ENCODE assay signal across 8 mouse cellular contexts in the genomic region with DNA sequence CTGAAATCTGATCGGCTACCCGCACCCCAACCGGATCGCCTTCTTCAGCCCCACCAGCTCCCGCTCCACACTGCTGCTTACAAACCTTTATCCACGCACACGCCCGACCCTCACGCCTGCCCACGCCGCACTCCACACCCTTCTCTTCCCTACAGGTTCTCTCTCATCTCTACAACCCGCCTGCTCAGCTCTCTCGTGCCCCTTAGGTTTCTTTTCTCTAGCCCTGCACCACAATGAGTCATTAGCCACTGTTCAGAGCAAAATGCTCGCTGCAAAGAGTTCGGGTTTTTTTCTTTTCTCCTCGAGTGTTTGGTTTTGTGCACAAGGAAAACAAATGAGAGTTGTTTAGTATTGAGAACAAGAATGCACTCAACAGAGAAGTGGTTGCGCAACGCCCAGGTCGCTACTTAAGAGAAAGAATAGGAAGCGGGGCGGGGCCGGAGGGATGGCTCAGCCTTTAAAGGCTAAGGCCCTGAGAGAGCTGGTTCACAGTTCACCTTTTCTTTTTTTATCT. TPM values are rescaled to one million over a fixed set of nuclear protein-coding genes. Genes with fewer than 3 reads are reported as not detected.
DNase-seq lines count a peak whose midpoint lies in the region; ATAC-seq and TF ChIP-seq lines count a peak whose summit lies in the region.

No protein-coding gene starts in this region.

- intact Hi-C loops in gastrocnemius, postnatal 14 days (cut with DNase I; ENCODE audit: low total_unique reads), result loop anchor here (5.0 kb wide), 1 partner anchor 36 kb away; no protein-coding TSS in a partner anchor

- H3K4me2 ChIP-seq in liver, embryonic 14.5 days (ENCODE audit: low read depth), result peak overlapping the region; percentile 81

- peak overlapping the region; percentile 53 for H3K9ac ChIP-seq in liver, embryonic 14.5 days (replicated peaks)

- no peak for TF ChIP-seq EP300 in liver, embryonic 14.5 days (IDR thresholded peaks at IDR 0.05; ENCODE audit: low read depth)

- no peak for TF ChIP-seq CTCF in liver, embryonic 14.5 days (IDR thresholded peaks at IDR 0.05; ENCODE audit: low read depth)

- H3K9me3 ChIP-seq in liver, embryonic 14.5 days (ENCODE audit: control insufficient read depth, low read length), result no peaks in the 10 kb centered on the region

- H3K27me3 ChIP-seq in liver, embryonic 14.5 days (ENCODE audit: control insufficient read depth, insufficient read depth, low read length), result no peaks in the 10 kb centered on the region

- peak overlapping the region; percentile 73 for H3K4me3 ChIP-seq in brown adipose tissue, adult 24 weeks (ENCODE audit: insufficient read depth, low read depth, low read length)
- peak overlapping the region; percentile 75 to 86 for H3K4me3 ChIP-seq in liver, embryonic 14.5 days (ENCODE audit: insufficient read depth in 1 of 2, low read depth in 2 of 2, low read length in 2 of 2)

- H3K36me3 ChIP-seq in liver, embryonic 14.5 days (replicated peaks; ENCODE audit: control insufficient read depth, insufficient read depth, low read depth), result no peaks in the 10 kb centered on the region

- H3K4me1 ChIP-seq in brown adipose tissue, adult 24 weeks (ENCODE audit: control insufficient read depth, insufficient read depth, insufficient read length, low read length), result peaks cover 5% of the 10 kb centered on the region; the same call in 1 of the 2 replicates
- peaks cover 3 to 21% of the 10 kb centered on the region in 2 experiments for H3K4me1 ChIP-seq in liver, embryonic 14.5 days (replicated peaks; ENCODE audit: control insufficient read depth in 2 of 2, insufficient read depth in 2 of 2, low read length in 1 of 2)

- peak; percentile 49 for DNase-seq in layer of hippocampus, adult 9-10 months (ENCODE audit: low spot score)
- DNase-seq in layer of hippocampus, postnatal 36 days, result no peak
- DNase-seq in gastrocnemius, postnatal 14 days, result peak; percentile 59
- DNase-seq in liver, embryonic 14.5 days (ENCODE audit: low read depth in 3 of 3, low spot score in 3 of 3), result no peak
- peak; percentile 68 for DNase-seq in neural tube, embryonic 10.5 days (ENCODE audit: extremely low spot score, low spot score)
- peak; percentile 75 for DNase-seq in testis, postnatal 10 days (ENCODE audit: low spot score)

- WGBS in liver, embryonic 14.5 days (ENCODE audit: insufficient replicate concordance), result under 1% methylated on average over 22 of the region's 22 CpGs

- ATAC-seq in inflammation-experienced regulatory T-cells, adult 6 months, result peak; percentile 27
- no peak for ATAC-seq in liver, embryonic 14.5 days (ENCODE audit: insufficient read depth)

- H3K27ac ChIP-seq in brown adipose tissue, adult 24 weeks (replicated peaks; ENCODE audit: low read depth, low read length), result peak overlapping the region; percentile 70
- peak overlapping the region; percentile 23 for H3K27ac ChIP-seq in liver, embryonic 14.5 days

RNA-seq across cellular contexts. Expression of gene Klrb1b, which starts 17.4 kb away (rescaled TPM):
- not detected for total RNA-seq in layer of hippocampus, postnatal 36 days (2021)
- 1.2 TPM in 1 of 2 replicates, not detected in the other for polyA plus RNA-seq in brown adipose tissue, adult 24 weeks (2012; ENCODE audit: insufficient read depth, insufficient read length, missing spikeins)
- not detected for total RNA-seq in gastrocnemius, postnatal 14 days (2021)
- under 1 TPM in 1 of 3 experiments, not detected in 2; 0.79 TPM for polyA plus RNA-seq in inflammation-experienced regulatory T-cells, adult 6 months (2017; shearing (Covaris generic))
- 0.08 and 0.18 TPM in 2 replicates for polyA plus RNA-seq in liver, embryonic 14.5 days (2012; rRNA removed)
- polyA plus RNA-seq in liver, embryonic 14.5 days (2014; fragmentation: Nextera tagmentation; extraction: Ambion mirVana), result 0.13 TPM in 1 of 2 replicates, not detected in the other

RNA-seq across cellular contexts. Expression of gene Gm44511, which starts 17.4 kb away (rescaled TPM):
- not detected for total RNA-seq in layer of hippocampus, postnatal 36 days (2021)
- polyA plus RNA-seq in brown adipose tissue, adult 24 weeks (2012; ENCODE audit: insufficient read depth, insufficient read length, missing spikeins), result not detected in 2 replicates
- not detected for total RNA-seq in gastrocnemius, postnatal 14 days (2021)
- polyA plus RNA-seq in inflammation-experienced regulatory T-cells, adult 6 months (2017; shearing (Covaris generic)), result not detected
- polyA plus RNA-seq in liver, embryonic 14.5 days (2012; rRNA removed), result not detected in 2 replicates
- polyA plus RNA-seq in liver, embryonic 14.5 days (2014; fragmentation: Nextera tagmentation; extraction: Ambion mirVana), result not detected in 2 replicates

RNA-seq across cellular contexts. Expression of gene Clec2i, which starts 43.9 kb away (rescaled TPM):
- not detected for total RNA-seq in layer of hippocampus, postnatal 36 days (2021)
- 0.83 TPM in 1 of 2 replicates, not detected in the other for polyA plus RNA-seq in brown adipose tissue, adult 24 weeks (2012; ENCODE audit: insufficient read depth, insufficient read length, missing spikeins)
- total RNA-seq in gastrocnemius, postnatal 14 days (2021), result not detected
- polyA plus RNA-seq in inflammation-experienced regulatory T-cells, adult 6 months (2017; shearing (Covaris generic)), result 10 to 100 TPM; 70.5 to 91.7 (median 73.9) TPM
- 0.09 and 0.10 TPM in 2 replicates for polyA plus RNA-seq in liver, embryonic 14.5 days (2012; rRNA removed)
- polyA plus RNA-seq in liver, embryonic 14.5 days (2014; fragmentation: Nextera tagmentation; extraction: Ambion mirVana), result 0.08 TPM in 1 of 2 replicates, not detected in the other

RNA-seq across cellular contexts. Expression of gene BC035044, which starts 47.4 kb away (rescaled TPM):
- total RNA-seq in layer of hippocampus, postnatal 36 days (2021), result 1 to 10 TPM; 2.1 to 2.2 TPM
- polyA plus RNA-seq in brown adipose tissue, adult 24 weeks (2012; ENCODE audit: insufficient read depth, insufficient read length, missing spikeins), result not detected in 2 replicates
- total RNA-seq in gastrocnemius, postnatal 14 days (2021), result under 1 TPM in 1 of 2 experiments, not detected in 1; 0.13 TPM
- polyA plus RNA-seq in inflammation-experienced regulatory T-cells, adult 6 months (2017; shearing (Covaris generic)), result 1 to 10 TPM; 4.6 to 6.7 (median 5.6) TPM
- polyA plus RNA-seq in liver, embryonic 14.5 days (2012; rRNA removed), result 2.4 and 5.0 TPM in 2 replicates
- 5.4 and 10.6 TPM in 2 replicates for polyA plus RNA-seq in liver, embryonic 14.5 days (2014; fragmentation: Nextera tagmentation; extraction: Ambion mirVana)

RNA-seq across cellular contexts. Expression of gene Klrb1c, which starts 54.5 kb away (rescaled TPM):
- total RNA-seq in layer of hippocampus, postnatal 36 days (2021), result not detected
- polyA plus RNA-seq in brown adipose tissue, adult 24 weeks (2012; ENCODE audit: insufficient read depth, insufficient read length, missing spikeins), result not detected in 2 replicates
- under 1 TPM in 1 of 2 experiments, not detected in 1; 0.14 TPM for total RNA-seq in gastrocnemius, postnatal 14 days (2021)
- under 1 TPM; 0.33 to 0.67 (median 0.34) TPM for polyA plus RNA-seq in inflammation-experienced regulatory T-cells, adult 6 months (2017; shearing (Covaris generic))
- polyA plus RNA-seq in liver, embryonic 14.5 days (2012; rRNA removed), result 0.04 and 0.09 TPM in 2 replicates
- 0.09 and 0.25 TPM in 2 replicates for polyA plus RNA-seq in liver, embryonic 14.5 days (2014; fragmentation: Nextera tagmentation; extraction: Ambion mirVana)

Comparison
In these comparisons a context has a peak if more than half of its experiments do, and no peak if none do; other contexts are left out.
1. DNase-seq: peak in layer of hippocampus, adult 9-10 months (single experiment), gastrocnemius, postnatal 14 days (single experiment), neural tube, embryonic 10.5 days (single experiment) and testis, postnatal 10 days (single experiment); none in layer of hippocampus, postnatal 36 days (0 of 2) and liver, embryonic 14.5 days (0 of 3).
2. RNA of gene Clec2i, which starts 43.9 kb away (polyA plus RNA-seq): 70.5 to 91.7 TPM in inflammation-experienced regulatory T-cells, adult 6 months; 0.83 TPM in brown adipose tissue, adult 24 weeks and 0.08 to 0.10 TPM in liver, embryonic 14.5 days; every median in the first group is over 10 times any median in the second.